In the genomic region with DNA sequence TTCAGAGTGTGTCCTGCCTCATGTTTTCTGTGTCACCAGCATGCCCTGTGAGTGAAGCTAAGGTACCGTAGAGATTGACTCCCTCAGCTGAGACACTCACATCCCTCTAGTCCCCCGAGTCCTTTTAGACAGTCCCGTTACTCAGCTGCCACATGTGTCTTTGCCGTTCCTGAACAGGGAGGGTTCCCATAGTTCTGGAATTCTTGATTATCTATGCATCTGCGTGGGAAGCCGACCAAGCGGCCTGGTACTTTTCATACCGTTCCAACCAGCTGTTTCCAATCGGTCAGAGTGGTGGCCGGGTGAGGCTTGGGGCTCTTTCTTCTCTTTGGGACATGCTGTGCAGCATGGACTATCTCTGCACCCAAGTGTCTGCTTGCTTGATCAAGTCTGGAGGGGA, we compare ENCODE assay signal across 11 mouse cellular contexts.
DNase-seq lines count a peak whose midpoint lies in the region; ATAC-seq and TF ChIP-seq lines count a peak whose summit lies in the region.
"Had no signal": no experiment of that assay in that cellular context is flagged by ENCODE, and none has a peak within 500 bp of the region (broad histone marks: within the 10 kb centered on the region; RNA-seq: fewer than 3 reads in every experiment).

No protein-coding gene starts in this region.

- DNase-seq in heart, postnatal 14 days = no peak
- no peak for DNase-seq in stomach, postnatal 0 days (ENCODE audit: low spot score)
- no peak for DNase-seq in B cell, adult 2 months
- no peak for DNase-seq in thymus, postnatal 0 days (ENCODE audit: low spot score)
- DNase-seq: cerebellum, postnatal 36 days; liver had no signal

- WGBS in heart, embryonic 16.5 days = 46% methylated on average over 10 of the region's 10 CpGs
- 61% methylated on average over 10 of the region's 10 CpGs for WGBS in stomach, embryonic 14.5 days
- 66% methylated on average over 10 of the region's 10 CpGs for WGBS in stomach, postnatal 0 days
- WGBS in intestine, embryonic 15.5 days = 59% methylated on average over 10 of the region's 10 CpGs

- H3K9me3 ChIP-seq in heart, embryonic 16.5 days (replicated peaks; ENCODE audit: control insufficient read depth, low read length) = no peaks in the 10 kb centered on the region
- H3K9me3 ChIP-seq in stomach, embryonic 14.5 days (ENCODE audit: control insufficient read depth, low read depth, low read length) = no peaks in the 10 kb centered on the region
- H3K9me3 ChIP-seq in stomach, postnatal 0 days (ENCODE audit: control insufficient read depth, low read length) = no peaks in the 10 kb centered on the region
- H3K9me3 ChIP-seq in intestine, embryonic 15.5 days = no peaks in the 10 kb centered on the region

- no peak overlapping the region for H3K9ac ChIP-seq in heart, embryonic 16.5 days (ENCODE audit: low read length)
- H3K9ac ChIP-seq in stomach, embryonic 14.5 days (replicated peaks; ENCODE audit: low read depth, low read length) = no peak overlapping the region
- H3K9ac ChIP-seq in stomach, postnatal 0 days (ENCODE audit: low read length) = no peak overlapping the region
- H3K9ac ChIP-seq in intestine, embryonic 15.5 days = no peak overlapping the region

- ATAC-seq in heart, embryonic 16.5 days (replicated peaks; ENCODE audit: extremely low read depth, insufficient read depth, low FRiP score) = no peak
- ATAC-seq in stomach, embryonic 14.5 days (ENCODE audit: insufficient number of reproducible peaks, insufficient read depth, low FRiP score, low read depth) = peak; percentile 50; the same call in 1 of the 2 replicates
- ATAC-seq in stomach, postnatal 0 days (ENCODE audit: low FRiP score, low TSS enrichment) = no peak
- 0 out of 2 replicates have a peak, but pooled peaks have one; percentile 14 for ATAC-seq in intestine, embryonic 15.5 days
- ATAC-seq: forebrain, embryonic 16.5 days had no signal

- H3K4me2 ChIP-seq in heart, embryonic 16.5 days (ENCODE audit: low read depth, low read length) = no peak overlapping the region
- H3K4me2 ChIP-seq in stomach, embryonic 14.5 days (replicated peaks; ENCODE audit: low read depth, low read length) = no peak overlapping the region
- no peak overlapping the region for H3K4me2 ChIP-seq in stomach, postnatal 0 days (replicated peaks; ENCODE audit: low read depth)
- H3K4me2 ChIP-seq in intestine, embryonic 15.5 days (replicated peaks) = no peak overlapping the region

- no peak overlapping the region for H3K4me3 ChIP-seq in heart, embryonic 16.5 days (ENCODE audit: low read length)
- H3K4me3 ChIP-seq in stomach, embryonic 14.5 days (ENCODE audit: low read depth, low read length) = no peak overlapping the region
- H3K4me3 ChIP-seq in stomach, postnatal 0 days (ENCODE audit: low read depth, low read length) = no peak overlapping the region
- no peak overlapping the region for H3K4me3 ChIP-seq in intestine, embryonic 15.5 days (replicated peaks)

- TF ChIP-seq EP300 in stomach, postnatal 0 days (optimal IDR thresholded peaks at IDR 0.05) = no peak

- no peak for TF ChIP-seq CTCF in stomach, postnatal 0 days (IDR thresholded peaks at IDR 0.05; ENCODE audit: low read depth)

- no peaks in the 10 kb centered on the region for H3K36me3 ChIP-seq in heart, embryonic 16.5 days (ENCODE audit: control insufficient read depth, insufficient read depth)
- no peaks in the 10 kb centered on the region for H3K36me3 ChIP-seq in stomach, embryonic 14.5 days (ENCODE audit: control insufficient read depth, insufficient read depth, low read length)
- no peaks in the 10 kb centered on the region for H3K36me3 ChIP-seq in stomach, postnatal 0 days (ENCODE audit: control insufficient read depth, insufficient read depth, low read length)
- no peaks in the 10 kb centered on the region for H3K36me3 ChIP-seq in intestine, embryonic 15.5 days

- peak overlapping the region; percentile 68 for H3K27ac ChIP-seq in heart, embryonic 16.5 days (ENCODE audit: low read length)
- H3K27ac ChIP-seq in stomach, embryonic 14.5 days (ENCODE audit: low read length) = no peak overlapping the region
- H3K27ac ChIP-seq in stomach, postnatal 0 days (replicated peaks) = no peak overlapping the region
- H3K27ac ChIP-seq in intestine, embryonic 15.5 days = peak overlapping the region; percentile 1; the same call in 1 of the 2 replicates

- intact Hi-C loops in heart, postnatal 14 days (cut with DNase I) = no loop called here

- H3K27me3 ChIP-seq in heart, embryonic 16.5 days (ENCODE audit: control insufficient read depth, insufficient read depth, low read length) = no peaks in the 10 kb centered on the region
- no peaks in the 10 kb centered on the region for H3K27me3 ChIP-seq in stomach, embryonic 14.5 days (ENCODE audit: control insufficient read depth, insufficient read depth, low read length)
- H3K27me3 ChIP-seq in stomach, postnatal 0 days (ENCODE audit: control insufficient read depth, insufficient read depth, low read length) = no peaks in the 10 kb centered on the region
- H3K27me3 ChIP-seq in intestine, embryonic 15.5 days (replicated peaks) = no peaks in the 10 kb centered on the region
- H3K27me3 ChIP-seq: CH12.LX had no signal

- H3K4me1 ChIP-seq in heart, embryonic 16.5 days (ENCODE audit: control insufficient read depth, insufficient read depth, low read length) = peaks cover 24% of the 10 kb centered on the region
- H3K4me1 ChIP-seq in stomach, embryonic 14.5 days (ENCODE audit: control insufficient read depth, insufficient read depth, low read length) = 0 out of 2 replicates have a peak, but pooled peaks cover 14% of the 10 kb centered on the region
- no peaks in the 10 kb centered on the region for H3K4me1 ChIP-seq in stomach, postnatal 0 days (replicated peaks; ENCODE audit: control insufficient read depth, insufficient read depth)
- peaks cover 20% of the 10 kb centered on the region for H3K4me1 ChIP-seq in intestine, embryonic 15.5 days (replicated peaks)

Comparison
In these comparisons a context has a peak if more than half of its experiments do, and no peak if none do; other contexts are left out.
1. ATAC-seq: peak in stomach, embryonic 14.5 days (single experiment) and intestine, embryonic 15.5 days (single experiment); none in heart, embryonic 16.5 days (single experiment) and stomach, postnatal 0 days (single experiment).
2. H3K27ac ChIP-seq: peak in heart, embryonic 16.5 days (single experiment) and intestine, embryonic 15.5 days (single experiment); none in stomach, embryonic 14.5 days (single experiment) and stomach, postnatal 0 days (single experiment).